Mouse (Mus musculus): Measurements from ENCODE around the gene Sdhb.

The Sdhb gene

GRCm38 (mm10) chr4:140960781-140961466 is at the start of gene Sdhb:
TSS of gene Sdhb (plus strand) at chr4:140961203.
- peak; percentile 96 to 97 for DNase-seq (ENCODE audit: low spot score in 2 of 2)

GRCm38 (mm10) chr4:140911416-140911815 is 49.6 kb upstream of the Sdhb start:
- no peak for DNase-seq (ENCODE audit: low spot score in 2 of 2)

GRCm38 (mm10) chr4:140912271-140912833 is 48.7 kb upstream of the Sdhb start:
- no peak for DNase-seq (ENCODE audit: low spot score in 2 of 2)

GRCm38 (mm10) chr4:140913565-140913964 is 47.4 kb upstream of the Sdhb start:
- no peak for DNase-seq (ENCODE audit: low spot score in 2 of 2)

GRCm38 (mm10) chr4:140914731-140915131 is 46.3 kb upstream of the Sdhb start:
- DNase-seq (ENCODE audit: low spot score in 2 of 2), result peak in 1 of 2 experiments; percentile 44

- no peak for DNase-seq (ENCODE audit: low spot score in 2 of 2)
Observed at GRCm38 (mm10) chr4:140915235-140915634, 45.8 kb upstream of the Sdhb start.

- DNase-seq (ENCODE audit: low spot score in 2 of 2), result no peak
Observed at GRCm38 (mm10) chr4:140916296-140916695, 44.7 kb upstream of the Sdhb start.

- DNase-seq (ENCODE audit: low spot score in 2 of 2), result no peak
Observed at GRCm38 (mm10) chr4:140917451-140917850, 43.6 kb upstream of the Sdhb start.

GRCm38 (mm10) chr4:140919974-140920836 is 40.8 kb upstream of the Sdhb start:
- DNase-seq (ENCODE audit: low spot score in 2 of 2), result no peak

GRCm38 (mm10) chr4:140922508-140922907 is 38.5 kb upstream of the Sdhb start:
- DNase-seq (ENCODE audit: low spot score in 2 of 2), result no peak

- DNase-seq (ENCODE audit: low spot score in 2 of 2), result no peak
Observed at GRCm38 (mm10) chr4:140925648-140926047, 35.4 kb upstream of the Sdhb start.

- DNase-seq (ENCODE audit: low spot score in 2 of 2), result no peak
Observed at GRCm38 (mm10) chr4:140928349-140928748, 32.7 kb upstream of the Sdhb start.

GRCm38 (mm10) chr4:140929745-140930144 is 31.3 kb upstream of the Sdhb start:
- peak; percentile 55 to 69 for DNase-seq (ENCODE audit: low spot score in 2 of 2)

- no peak for DNase-seq (ENCODE audit: low spot score in 2 of 2)
Observed at GRCm38 (mm10) chr4:140930900-140931470, 30.0 kb upstream of the Sdhb start.

GRCm38 (mm10) chr4:140935643-140936042 is 25.4 kb upstream of the Sdhb start:
- DNase-seq (ENCODE audit: low spot score in 2 of 2), result no peak

GRCm38 (mm10) chr4:140944356-140944755 is 16.6 kb upstream of the Sdhb start:
- DNase-seq (ENCODE audit: low spot score in 2 of 2), result no peak

GRCm38 (mm10) chr4:140944961-140945442 is 16.0 kb upstream of the Sdhb start:
- no peak for DNase-seq (ENCODE audit: low spot score in 2 of 2)

GRCm38 (mm10) chr4:140945571-140945970 is 15.4 kb upstream of the Sdhb start:
- no peak for DNase-seq (ENCODE audit: low spot score in 2 of 2)

GRCm38 (mm10) chr4:140946048-140946447 is 15.0 kb upstream of the Sdhb start:
- DNase-seq (ENCODE audit: low spot score in 2 of 2), result no peak

- DNase-seq (ENCODE audit: low spot score in 2 of 2), result no peak
Observed at GRCm38 (mm10) chr4:140946580-140947205, 14.3 kb upstream of the Sdhb start.
